Mouse (Mus musculus) layer of hippocampus, adult 9-11 months (tissue): ENCODE measurements around the gene Kcnip2.

Source experiments
- DNase-seq: peaks from one replicate; pipeline ENCODE4 v3.0.0; 2022

Kcnip2 gene

DNA sequence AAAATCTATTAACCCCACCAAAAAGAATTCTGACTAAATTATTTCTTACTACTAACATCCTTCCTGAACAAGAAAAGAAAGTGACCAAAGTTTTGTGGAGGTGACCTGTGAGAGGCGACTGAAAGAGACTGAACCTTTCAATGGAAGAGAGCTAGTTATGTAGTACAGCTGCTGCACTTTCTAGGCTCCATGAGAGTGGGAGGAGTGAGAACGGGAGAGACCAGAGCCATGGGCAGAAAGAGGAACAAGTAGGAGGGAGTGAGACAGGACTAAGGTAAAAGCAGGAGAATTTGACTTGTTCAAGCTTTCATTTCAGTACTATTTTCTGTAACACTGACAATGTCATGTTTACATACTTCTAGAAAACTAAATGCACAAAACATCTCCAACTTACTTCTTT is 40.4 kb downstream of the Kcnip2 start:
- DNase-seq: no peak

DNA sequence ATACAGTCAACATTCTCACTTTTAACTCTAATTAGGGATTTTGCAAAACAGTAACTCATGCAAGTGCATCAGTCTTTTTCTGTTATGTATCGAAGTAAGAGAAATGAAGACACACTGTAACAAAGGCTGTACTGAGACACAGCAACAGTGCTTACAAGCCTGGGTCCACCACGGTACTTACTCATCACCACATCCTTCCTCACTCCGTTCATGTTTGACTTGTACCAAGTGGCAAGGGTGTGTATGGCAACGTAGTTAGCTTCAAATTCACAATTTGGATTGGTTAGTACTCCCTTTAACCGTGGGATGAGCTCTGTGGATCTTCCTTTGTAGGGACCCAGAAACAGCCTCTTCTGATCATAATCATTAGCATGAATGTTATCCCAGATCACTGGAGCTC is 44.4 kb downstream of the Kcnip2 start:
- DNase-seq: no peak

DNA sequence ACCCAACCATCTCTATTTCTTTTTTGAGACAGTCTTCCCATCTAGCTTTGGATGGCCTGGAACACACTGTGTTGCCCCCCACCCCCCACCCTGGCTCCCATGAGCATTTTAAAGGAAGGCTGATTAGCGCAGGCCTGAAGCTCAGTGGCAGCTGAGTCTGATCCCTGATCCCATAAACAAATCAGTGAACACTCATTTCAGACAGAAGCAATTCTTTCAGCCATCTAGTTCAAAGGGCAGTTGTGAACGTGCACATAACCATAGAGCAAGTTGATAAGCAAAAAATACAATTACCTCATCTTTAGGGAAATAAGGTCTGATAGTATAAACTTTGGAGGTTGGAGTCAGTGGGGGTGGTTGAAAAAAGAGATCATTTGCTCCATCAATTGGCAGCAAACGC is 55.1 kb downstream of the Kcnip2 start:
- no peak for DNase-seq

DNA sequence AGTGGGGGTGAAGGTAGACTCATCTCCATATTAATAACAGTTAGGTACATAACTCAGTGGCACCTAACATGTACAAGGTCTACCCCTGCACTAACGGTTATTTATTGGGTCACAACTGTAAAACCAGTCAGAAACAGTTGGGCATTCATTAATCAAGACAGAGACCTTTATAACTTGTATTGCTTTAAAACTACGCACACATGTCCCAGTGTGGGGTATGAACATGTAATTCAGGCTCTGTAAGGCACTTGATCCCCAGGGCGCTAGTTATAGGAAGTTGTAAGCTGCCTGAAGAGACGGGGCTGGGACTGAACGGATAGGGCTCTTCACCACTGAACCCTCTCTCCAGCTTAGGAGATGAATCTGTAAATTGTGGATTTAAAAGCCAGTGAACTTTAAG is 57.2 kb downstream of the Kcnip2 start:
- DNase-seq: no peak

DNA sequence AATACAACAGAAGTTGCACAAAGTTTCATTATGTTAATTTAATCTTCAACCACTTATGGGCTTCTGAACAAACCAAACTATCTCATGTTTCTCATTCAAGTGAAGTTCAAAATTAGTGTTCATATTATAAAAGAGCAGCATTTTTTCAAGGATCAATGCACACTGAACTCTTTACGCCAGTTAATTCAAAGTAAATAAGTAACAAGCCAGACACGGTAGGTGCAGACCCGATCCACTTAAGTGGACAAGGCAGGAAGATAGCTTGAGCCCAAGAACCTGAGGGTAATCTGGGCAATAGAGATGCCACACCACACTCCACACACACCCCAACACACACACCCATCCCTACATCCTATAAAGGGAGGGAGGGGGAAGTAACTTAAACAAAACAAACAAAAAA is 62.3 kb downstream of the Kcnip2 start:
- DNase-seq: no peak

GRCm38 (mm10) chr19:45751881-45752280 is 64.0 kb downstream of the Kcnip2 start:
- no peak for DNase-seq

GRCm38 (mm10) chr19:45749243-45750043 is 66.4 kb downstream of the Kcnip2 start, which contains the start of gene Npm3:
Gene Npm3 (minus strand): TSS chr19:45749591.
- DNase-seq: peak; percentile 75

DNA sequence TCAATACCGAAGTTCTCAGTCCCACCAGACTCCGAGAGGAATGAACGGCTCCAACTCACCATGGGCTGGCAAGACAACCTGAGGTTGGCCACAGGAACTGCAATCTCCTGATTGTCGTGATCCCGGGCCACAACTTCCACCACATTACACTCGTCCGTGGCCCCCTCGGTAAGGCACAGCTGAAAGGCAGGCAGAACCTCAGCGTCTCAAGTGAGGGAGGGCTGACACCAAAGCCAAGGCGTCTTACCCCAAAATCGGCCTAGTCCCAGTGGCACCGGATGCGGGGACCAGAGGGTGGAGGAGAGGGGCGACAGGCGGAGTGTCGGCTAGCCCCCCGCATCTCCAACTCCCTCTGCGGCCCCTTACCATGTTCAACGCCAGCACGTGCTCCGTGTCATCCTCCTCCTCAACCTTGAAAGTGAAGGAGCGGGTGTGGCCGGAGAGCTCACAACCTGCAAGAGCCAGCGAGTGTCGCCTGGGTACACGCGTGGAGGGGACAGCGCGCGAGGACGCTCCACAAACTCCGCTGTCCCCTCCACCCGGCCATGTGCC is 67.1 kb downstream of the Kcnip2 start:
- DNase-seq: no peak

DNA sequence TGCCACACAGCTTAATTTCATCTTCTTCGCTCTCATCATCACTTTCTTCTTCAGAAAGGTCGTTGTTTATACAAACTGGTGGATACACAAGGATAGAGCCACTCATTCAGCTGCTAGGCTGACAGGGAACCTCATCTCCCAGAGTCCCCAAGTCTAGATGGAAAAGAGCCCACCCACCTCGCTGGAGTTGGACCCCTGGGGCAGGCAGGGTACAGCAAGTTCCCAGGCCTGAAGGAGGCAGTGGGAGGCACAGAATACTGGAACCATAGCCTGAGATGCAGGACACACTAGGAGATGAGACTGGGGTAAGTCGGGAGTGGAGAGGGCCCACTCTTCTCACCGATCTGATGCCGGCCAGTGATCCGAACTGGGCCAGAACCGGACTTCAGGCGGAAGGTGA is 67.7 kb downstream of the Kcnip2 start:
- DNase-seq: no peak

GRCm38 (mm10) chr19:45747028-45747867 is 68.6 kb downstream of the Kcnip2 start:
- DNase-seq: peak; percentile 79

DNA sequence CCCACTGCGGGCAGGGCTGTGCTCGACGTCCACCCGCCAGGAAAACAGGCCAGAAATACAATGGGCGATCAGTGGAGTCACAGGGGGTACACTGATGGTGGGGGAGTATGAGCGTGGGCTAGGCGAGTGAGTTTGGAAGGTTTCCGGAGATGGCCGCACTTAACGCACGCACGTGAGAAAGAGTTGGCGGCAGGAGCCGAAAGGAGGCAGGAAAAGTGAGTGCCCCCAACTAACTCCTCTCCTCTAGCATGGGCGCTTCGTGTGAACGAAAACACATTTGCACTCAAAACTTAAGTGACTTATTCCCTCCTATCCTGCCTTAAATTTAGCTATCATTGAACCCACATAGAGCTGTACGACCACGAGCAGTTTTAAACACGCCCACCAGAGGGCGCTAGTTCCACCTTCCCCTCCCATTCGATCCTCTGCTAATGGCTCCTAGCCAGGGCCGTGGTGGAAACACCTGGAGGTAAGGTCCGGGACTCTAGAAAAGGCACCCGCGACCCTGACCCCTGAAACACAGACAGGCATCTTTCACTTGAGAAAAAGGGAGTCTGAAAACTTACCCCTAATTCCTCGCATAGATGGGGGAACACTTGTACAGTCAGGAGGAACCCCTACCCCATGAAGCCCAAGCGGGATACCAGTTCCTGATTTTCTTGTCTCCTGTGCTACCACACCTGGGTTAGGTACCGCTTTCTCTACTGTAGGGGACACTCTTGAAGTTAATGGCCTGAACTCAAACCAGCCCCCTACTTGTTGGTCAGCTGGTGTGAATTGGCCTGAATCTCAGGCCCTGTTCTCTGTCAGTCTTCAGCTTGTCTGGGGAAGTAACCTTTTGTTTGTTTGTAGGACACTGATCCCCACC is 69.5 kb downstream of the Kcnip2 start:
- DNase-seq: peak; percentile 60

DNA sequence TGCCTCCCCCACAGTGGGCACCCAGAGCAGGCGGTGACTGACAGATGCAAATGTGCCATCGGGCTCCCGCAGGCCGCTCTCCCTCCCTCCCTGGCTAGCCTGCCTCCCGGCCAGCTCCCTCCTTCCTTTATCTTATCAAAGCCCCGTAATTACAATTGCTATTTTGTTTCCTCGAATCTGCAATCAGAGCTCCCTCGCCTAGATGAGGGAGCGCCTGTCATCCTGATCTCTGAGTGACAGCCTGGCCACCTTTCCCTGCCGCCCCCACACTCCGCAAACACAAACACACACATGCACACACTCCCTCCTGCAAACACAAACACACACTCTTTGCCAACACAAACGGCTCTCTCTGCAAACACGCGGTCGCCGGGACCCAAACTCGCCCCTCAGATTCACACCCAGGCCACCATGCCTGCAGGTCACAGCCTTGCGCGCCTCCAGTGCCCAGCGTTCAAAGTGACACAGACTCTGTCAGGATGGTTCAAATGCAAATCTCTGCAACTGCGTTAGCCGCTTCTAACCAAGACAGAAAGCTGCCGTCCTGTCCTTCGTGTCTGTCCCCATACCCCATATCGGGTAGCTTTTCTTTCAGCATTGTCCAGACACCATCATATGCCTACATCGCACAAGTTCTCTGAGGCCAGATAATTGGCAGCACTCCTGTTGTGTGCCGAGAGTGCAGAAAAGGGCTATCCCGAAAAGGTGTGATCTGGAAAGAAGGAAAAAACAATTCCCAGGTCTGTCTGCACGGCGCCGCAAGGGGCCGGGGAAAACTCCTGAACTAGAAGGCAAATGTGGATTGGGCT is 70.3 kb downstream of the Kcnip2 start:
- DNase-seq: no peak

GRCm38 (mm10) chr19:45743619-45744018 is 72.2 kb downstream of the Kcnip2 start:
- no peak for DNase-seq

GRCm38 (mm10) chr19:45742984-45743575 is 72.8 kb downstream of the Kcnip2 start:
- no peak for DNase-seq

GRCm38 (mm10) chr19:45742218-45742983 is 73.5 kb downstream of the Kcnip2 start, which contains the start of gene Fgf8:
Gene Fgf8 (minus strand): TSS chr19:45742915.
- no peak for DNase-seq
